Comparison of ENCODE assay signal across 8 mouse cellular contexts in genomic region chr15:89177121-89177520, GRCm38 (mm10). TPM values are rescaled to one million over a fixed set of nuclear protein-coding genes. Genes with fewer than 3 reads are reported as not detected.
DNase-seq lines count a peak whose midpoint lies in the region; ATAC-seq and TF ChIP-seq lines count a peak whose summit lies in the region.

No protein-coding gene starts in this region.

- peak; percentile 39; the same call in 1 of the 2 replicates for TF ChIP-seq EP300 in CH12.LX (IDR thresholded peaks at IDR 0.05; ENCODE audit: low read length)

- TF ChIP-seq CTCF in CH12.LX (conservative IDR thresholded peaks at IDR 0.05 in 1 of 2, IDR thresholded peaks at IDR 0.05 in 1 of 2; ENCODE audit: low read depth in 2 of 2, low read length in 2 of 2) = no peak

- H3K27ac ChIP-seq in CH12.LX (ENCODE audit: insufficient read depth, low read depth) = peak overlapping the region; percentile 36; the same call in 1 of the 2 replicates
- peak overlapping the region; percentile 71 for H3K27ac ChIP-seq in embryonic facial prominence, embryonic 13.5 days
- H3K27ac ChIP-seq in heart, embryonic 16.5 days (ENCODE audit: low read length) = peak overlapping the region; percentile 97

- H3K4me2 ChIP-seq in CH12.LX (ENCODE audit: insufficient read depth, low read depth, poor library complexity, severe bottlenecking) = peak overlapping the region; percentile 92
- peak overlapping the region; percentile 93 for H3K4me2 ChIP-seq in embryonic facial prominence, embryonic 13.5 days
- H3K4me2 ChIP-seq in heart, embryonic 16.5 days (ENCODE audit: low read depth, low read length) = peak overlapping the region; percentile 72

- H3K27me3 ChIP-seq in CH12.LX (replicated peaks) = peaks cover 1% of the 10 kb centered on the region
- no peaks in the 10 kb centered on the region for H3K27me3 ChIP-seq in embryonic facial prominence, embryonic 13.5 days
- H3K27me3 ChIP-seq in heart, embryonic 16.5 days (ENCODE audit: control insufficient read depth, insufficient read depth, low read length) = no peaks in the 10 kb centered on the region

- TF ChIP-seq POLR2A in CH12.LX (IDR thresholded peaks at IDR 0.05; ENCODE audit: low read depth, low read length) = no peak

- peak overlapping the region; percentile 11; the same call in 1 of the 2 replicates for H3K9ac ChIP-seq in CH12.LX (ENCODE audit: insufficient read depth, low read depth)
- peak overlapping the region; percentile 2; the same call in 1 of the 2 replicates for H3K9ac ChIP-seq in embryonic facial prominence, embryonic 13.5 days
- peak overlapping the region; percentile 67 for H3K9ac ChIP-seq in heart, embryonic 16.5 days (ENCODE audit: low read length)

- in situ Hi-C loops in CH12.LX (cut with MboI; ENCODE audit: low pct_ligation_motif_present, low pct_unique_long_range_greater_than_20kb, low sequenced_read_pairs) = no loop called here

- H3K36me3 ChIP-seq in CH12.LX (replicated peaks in 1 of 2; ENCODE audit: control insufficient read depth in 1 of 2, insufficient read depth in 1 of 2, low read length in 1 of 2) = peaks cover 0 to 10% of the 10 kb centered on the region in 2 experiments
- H3K36me3 ChIP-seq in embryonic facial prominence, embryonic 13.5 days = no peaks in the 10 kb centered on the region
- H3K36me3 ChIP-seq in heart, embryonic 16.5 days (ENCODE audit: control insufficient read depth, insufficient read depth) = no peaks in the 10 kb centered on the region

- H3K4me1 ChIP-seq in CH12.LX (ENCODE audit: control insufficient read depth in 1 of 2, insufficient read depth in 2 of 2) = peaks cover 26 to 65% of the 10 kb centered on the region in 2 experiments
- H3K4me1 ChIP-seq in embryonic facial prominence, embryonic 13.5 days = peaks cover 88% of the 10 kb centered on the region
- H3K4me1 ChIP-seq in heart, embryonic 16.5 days (ENCODE audit: control insufficient read depth, insufficient read depth, low read length) = peaks cover 84% of the 10 kb centered on the region

- no peak for ATAC-seq in embryonic facial prominence, embryonic 13.5 days (ENCODE audit: insufficient number of reproducible peaks, insufficient read depth, low FRiP score, low TSS enrichment, low read depth)
- peak; percentile 17 for ATAC-seq in heart, embryonic 16.5 days (replicated peaks; ENCODE audit: extremely low read depth, insufficient read depth, low FRiP score)

- WGBS in embryonic facial prominence, embryonic 13.5 days = 28% methylated on average over 5 of the region's 5 CpGs
- 2% methylated on average over 5 of the region's 5 CpGs for WGBS in heart, embryonic 16.5 days

- dilution Hi-C loops in CH12.LX (cut with MboI; ENCODE audit: extremely low pct_ligation_motif_present, extremely low pct_unique_long_range_greater_than_20kb, low sequenced_read_pairs) = no loop called here

- peaks cover 8% of the 10 kb centered on the region for H3K9me3 ChIP-seq in CH12.LX (replicated peaks; ENCODE audit: low read length)
- H3K9me3 ChIP-seq in embryonic facial prominence, embryonic 13.5 days = no peaks in the 10 kb centered on the region
- no peaks in the 10 kb centered on the region for H3K9me3 ChIP-seq in heart, embryonic 16.5 days (replicated peaks; ENCODE audit: control insufficient read depth, low read length)

- 0 out of 2 replicates have a peak, but pooled peaks cover 3% of the 10 kb centered on the region for H3K79me2 ChIP-seq in CH12.LX (replicated peaks; ENCODE audit: control insufficient read depth, extremely low read depth, insufficient read depth, poor library complexity, severe bottlenecking)

- TF ChIP-seq RAD21 in CH12.LX (IDR thresholded peaks at IDR 0.05; ENCODE audit: low read depth, low read length) = no peak; the same call in 1 of the 2 replicates

- no peak overlapping the region for H3K4me3 ChIP-seq in CH12.LX (replicated peaks in 1 of 3; ENCODE audit: low read depth in 2 of 3, low read length in 2 of 3, poor library complexity in 1 of 3)
- peak overlapping the region; percentile 14 for H3K4me3 ChIP-seq in embryonic facial prominence, embryonic 13.5 days
- no peak overlapping the region for H3K4me3 ChIP-seq in heart, embryonic 16.5 days (ENCODE audit: low read length)

- DNase-seq in CH12.LX (ENCODE audit: extremely low read depth) (peak; percentile 68), adipocyte (ENCODE audit: low spot score) (peak; percentile 70)
- peak; percentile 93 for DNase-seq in kidney, postnatal 14 days
- DNase-seq in lung, postnatal 14 days = peak; percentile 96
- peak; percentile 63 for DNase-seq in right cerebral cortex, postnatal 4 days
- DNase-seq in natural killer cell, adult 2 months (ENCODE audit: low spot score in 2 of 2) = no peak

TF ChIP-seq in CH12.LX, 34 proteins besides CTCF, POLR2A, EP300 and RAD21 (continues in another document):
- TF ChIP-seq CHD2 (IDR thresholded peaks at IDR 0.05; ENCODE audit: low read length) (peak; percentile 79), ZNF384 (IDR thresholded peaks at IDR 0.05; ENCODE audit: low read depth, low read length) (no peak), HCFC1 (IDR thresholded peaks at IDR 0.05; ENCODE audit: low read depth, low read length) (0 out of 2 replicates have a peak, but pooled peaks have one; percentile 26), MEF2A (IDR thresholded peaks at IDR 0.05; ENCODE audit: borderline replicate concordance, low read depth, low read length) (0 out of 2 replicates have a peak, but pooled peaks have one; percentile 50), NRF1 (IDR thresholded peaks at IDR 0.05; ENCODE audit: low read depth, low read length) (no peak), SMC3 (IDR thresholded peaks at IDR 0.05; ENCODE audit: low read depth, low read length) (no peak), JUND (conservative IDR thresholded peaks at IDR 0.05; ENCODE audit: low read depth, low read length) (no peak), CHD1 (IDR thresholded peaks at IDR 0.05; ENCODE audit: low read depth, low read length) (no peak), E2F4 (IDR thresholded peaks at IDR 0.05; ENCODE audit: insufficient replicate concordance, low read depth, low read length) (no peak), MAZ (IDR thresholded peaks at IDR 0.05; ENCODE audit: low read depth, low read length) (no peak), ZMIZ1 (IDR thresholded peaks at IDR 0.05; ENCODE audit: low read depth, low read length) (no peak), SIN3A (IDR thresholded peaks at IDR 0.05; ENCODE audit: low read length) (peak; percentile 63), ELF1 (IDR thresholded peaks at IDR 0.05; ENCODE audit: low read depth, low read length) (peak; percentile 50; the same call in 1 of the 2 replicates), TBP (conservative IDR thresholded peaks at IDR 0.05; ENCODE audit: low read depth, low read length) (no peak), USF1 (IDR thresholded peaks at IDR 0.05; ENCODE audit: low read depth, low read length) (no peak), ZC3H11A (IDR thresholded peaks at IDR 0.05; ENCODE audit: low read depth, low read length) (no peak), USF2 (conservative IDR thresholded peaks at IDR 0.05; ENCODE audit: low read depth, low read length) (no peak), ETS1 (conservative IDR thresholded peaks at IDR 0.05; ENCODE audit: low read depth, low read length) (no peak; the same call in 1 of the 2 replicates), UBTF (IDR thresholded peaks at IDR 0.05; ENCODE audit: low read depth, low read length) (0 out of 2 replicates have a peak, but pooled peaks have one; percentile 15), PAX5 (IDR thresholded peaks at IDR 0.05; ENCODE audit: low read length) (no peak), KAT2A (IDR thresholded peaks at IDR 0.05; ENCODE audit: insufficient replicate concordance, low read length) (0 out of 2 replicates have a peak, but pooled peaks have one; percentile 29), RCOR1 (conservative IDR thresholded peaks at IDR 0.05; ENCODE audit: low read depth, low read length) (no peak; the same call in 1 of the 2 replicates), MYC (IDR thresholded peaks at IDR 0.05; ENCODE audit: low read depth, low read length) (peak; percentile 48; the same call in 1 of the 2 replicates), MAX (IDR thresholded peaks at IDR 0.05; ENCODE audit: low read length) (peak; percentile 59), NELFE (IDR thresholded peaks at IDR 0.05; ENCODE audit: low read depth, low read length) (no peak)

RNA-seq across cellular contexts. Expression of gene Plxnb2, which starts 3.5 kb away (rescaled TPM):
- total RNA-seq in CH12.LX (2012; rRNA removed) (40.1 and 51.5 TPM in 2 replicates), CH12.LX (2014; rRNA removed) (2.7 and 2.9 TPM in 2 replicates)
- 4.3 and 4.5 TPM in 2 replicates for polyA plus RNA-seq in CH12.LX (2012; ENCODE audit: insufficient read length, low read depth)
- polyA plus RNA-seq in embryonic facial prominence, embryonic 13.5 days (2015; fragmentation: Nextera tagmentation; extraction: Ambion mirVana) = 130 and 157 TPM in 2 replicates
- polyA plus RNA-seq in heart, embryonic 16.5 days (2015; fragmentation: Nextera tagmentation; extraction: Ambion mirVana) = 91.8 and 104 TPM in 2 replicates

RNA-seq across cellular contexts. Expression of gene Dennd6b, which starts 19.2 kb away (rescaled TPM):
- total RNA-seq in CH12.LX (2012; rRNA removed) (6.6 and 9.0 TPM in 2 replicates), CH12.LX (2014; rRNA removed) (4.1 and 4.5 TPM in 2 replicates)
- polyA plus RNA-seq in CH12.LX (2012; ENCODE audit: insufficient read length, low read depth) = 8.8 and 9.1 TPM in 2 replicates
- 21.3 TPM in 2 replicates for polyA plus RNA-seq in embryonic facial prominence, embryonic 13.5 days (2015; fragmentation: Nextera tagmentation; extraction: Ambion mirVana)
- polyA plus RNA-seq in heart, embryonic 16.5 days (2015; fragmentation: Nextera tagmentation; extraction: Ambion mirVana) = 18.9 and 19.0 TPM in 2 replicates

RNA-seq across cellular contexts. Expression of gene Mapk11, which starts 27.7 kb away (rescaled TPM):
- total RNA-seq in CH12.LX (2012; rRNA removed) (7.4 and 11.4 TPM in 2 replicates), CH12.LX (2014; rRNA removed) (3.5 and 3.9 TPM in 2 replicates)
- 5.2 and 5.3 TPM in 2 replicates for polyA plus RNA-seq in CH12.LX (2012; ENCODE audit: insufficient read length, low read depth)
- polyA plus RNA-seq in embryonic facial prominence, embryonic 13.5 days (2015; fragmentation: Nextera tagmentation; extraction: Ambion mirVana) = 13.3 and 13.5 TPM in 2 replicates
- 3.6 and 4.1 TPM in 2 replicates for polyA plus RNA-seq in heart, embryonic 16.5 days (2015; fragmentation: Nextera tagmentation; extraction: Ambion mirVana)

RNA-seq across cellular contexts. Expression of gene Ppp6r2, which starts 34.2 kb away (rescaled TPM):
- 10.0 and 14.7 TPM in 2 replicates for total RNA-seq in CH12.LX (2012; rRNA removed)
- 5.8 and 8.7 TPM in 2 replicates for total RNA-seq in CH12.LX (2014; rRNA removed)
- polyA plus RNA-seq in CH12.LX (2012; ENCODE audit: insufficient read length, low read depth) = 6.8 and 10.3 TPM in 2 replicates
- polyA plus RNA-seq in embryonic facial prominence, embryonic 13.5 days (2015; fragmentation: Nextera tagmentation; extraction: Ambion mirVana) = 40.0 and 41.7 TPM in 2 replicates
- 18.2 and 21.3 TPM in 2 replicates for polyA plus RNA-seq in heart, embryonic 16.5 days (2015; fragmentation: Nextera tagmentation; extraction: Ambion mirVana)

RNA-seq across cellular contexts. Expression of gene Mapk12, which starts 36.6 kb away (rescaled TPM):
- total RNA-seq in CH12.LX (2012; rRNA removed) = 0.17 and 0.21 TPM in 2 replicates
- not detected in 2 replicates for total RNA-seq in CH12.LX (2014; rRNA removed)
- 0.14 TPM in 1 of 2 replicates, not detected in the other for polyA plus RNA-seq in CH12.LX (2012; ENCODE audit: insufficient read length, low read depth)
- polyA plus RNA-seq in embryonic facial prominence, embryonic 13.5 days (2015; fragmentation: Nextera tagmentation; extraction: Ambion mirVana) = 4.6 and 4.7 TPM in 2 replicates
- polyA plus RNA-seq in heart, embryonic 16.5 days (2015; fragmentation: Nextera tagmentation; extraction: Ambion mirVana) = 17.7 and 18.4 TPM in 2 replicates

Comparison
In these comparisons a context has a peak if more than half of its experiments do, and no peak if none do; other contexts are left out.
1. DNase-seq: peak in CH12.LX (single experiment), adipocyte (single experiment), kidney, postnatal 14 days (single experiment), lung, postnatal 14 days (single experiment) and right cerebral cortex, postnatal 4 days (single experiment); none in natural killer cell, adult 2 months (0 of 2).
2. H3K27ac ChIP-seq: peak in every context shown above with its lines; median percentile 97 in heart, embryonic 16.5 days; 71 in embryonic facial prominence, embryonic 13.5 days; 36 in CH12.LX.
3. H3K9ac ChIP-seq: peak in every context shown above with its lines; median percentile 67 in heart, embryonic 16.5 days; 11 in CH12.LX; 2 in embryonic facial prominence, embryonic 13.5 days.
4. RNA of gene Plxnb2, which starts 3.5 kb away (polyA plus RNA-seq): 130 to 157 TPM in embryonic facial prominence, embryonic 13.5 days and 91.8 to 104 TPM in heart, embryonic 16.5 days; 4.3 to 4.5 TPM in CH12.LX; every median in the first group is over 10 times any median in the second.
5. Peak in every context shown above with its lines, with median percentiles within 50 percentile points of each other: H3K4me2 ChIP-seq.